Mouse (Mus musculus) 416B (cell line): ENCODE results near the gene Gm13089.
"Not testable (repeated sequence)": the region's sequence is repeated elsewhere in the genome, so short reads cannot be mapped to it uniquely, and the experiment has no call there.

Source experiments
- DNase-seq: peaks from one replicate; pipeline ENCODE4 v3.0.0; 2011; ENCODE audit warnings: low read depth

Gene Gm13089

GRCm38 (mm10) chr4:143702611-143703010 lies at the start of gene Gm13089:
Gm13089 (minus strand) TSS chr4:143702711.
- no peak for DNase-seq

- no peak for DNase-seq
These were observed 16.6 kb upstream of the Gm13089 start, which contains the start of gene Gm13078 for GRCm38 (mm10) chr4:143719155-143719554. Gm13078 (plus strand) TSS chr4:143719455.

- DNase-seq: not testable (repeated sequence)
These were observed 45.4 kb downstream of the Gm13089 start, which contains the start of gene Gm13088 for GRCm38 (mm10) chr4:143657146-143657545. Gm13088 (minus strand) TSS chr4:143657246.
